Mouse (Mus musculus) olfactory bulb, adult 2 months (tissue): Measurements from ENCODE around the gene Kcnn3. TPM values are rescaled to one million over a fixed set of nuclear protein-coding genes. Genes with fewer than 3 reads are reported as not detected.

Experiments
- H3K27ac ChIP-seq: fragments of 200-500 bp; 2 replicates; pipeline ENCODE4 v1.5.1; 2012; ENCODE audit warnings: low read depth, low read length; ENCODE audit not compliant: insufficient read depth
- H3K4me1 ChIP-seq: fragments of 200-500 bp; 2 replicates; pipeline ENCODE4 v1.6.1; 2012; ENCODE audit warnings: low read length; ENCODE audit not compliant: control insufficient read depth, insufficient read depth
- H3K4me3 ChIP-seq: fragments of 200-500 bp; 2 replicates; pipeline ENCODE4 v1.5.1; 2012; ENCODE audit warnings: mild to moderate bottlenecking, low read depth, low read length, moderate library complexity; ENCODE audit not compliant: insufficient read depth
- CTCF ChIP-seq: fragments of 200-500 bp; IDR thresholded peaks from 2 replicates; pipeline ENCODE4 v1.5.1; 2012; ENCODE audit warnings: low read depth, mild to moderate bottlenecking, low read length, moderate library complexity; ENCODE audit not compliant: insufficient read depth
- POLR2A ChIP-seq: fragments of 200-500 bp; IDR thresholded peaks from 2 replicates; pipeline ENCODE4 v1.6.1; 2012; ENCODE audit warnings: mild to moderate bottlenecking, low read depth, low read length, moderate library complexity; ENCODE audit not compliant: insufficient read depth
- WGBS: fragments of 180-500 bp; shearing (Covaris S2); methylation state at CpG from one replicate; pipeline ENCODE4 v1.1.7; 2018; 5-methylcytosine and 5-hydroxymethylcytosine counted together
- polyA plus RNA-seq: library from polyadenylated mRNA; stranded (reverse); fragments of >200 nt; gene quantifications from 2 replicates; pipeline ENCODE4 v1.2.4, GENCODE M21; 2012; ENCODE audit warnings: low replicate concordance; ENCODE audit not compliant: missing spikeins, insufficient read depth, insufficient read length

Kcnn3 gene
- polyA plus RNA-seq, 1 experiment, result not detected

GRCm38 (mm10) chr3:89657092-89657491 lies 137.1 kb downstream of the Kcnn3 start:
- Histone ChIP-seq H3K4me3 (no peak overlapping the region), H3K27ac (no peak overlapping the region), H3K4me1 (peaks cover 12% of the 10 kb centered on the region)
- TF ChIP-seq POLR2A (no peak), CTCF (no peak)
- WGBS, result 92% methylated on average over 5 of the region's 5 CpGs

- TF ChIP-seq POLR2A, result no peak
- TF ChIP-seq CTCF, result no peak
- Histone ChIP-seq H3K4me1 (peaks cover 9% of the 10 kb centered on the region), H3K27ac (no peak overlapping the region), H3K4me3 (no peak overlapping the region)
These were observed 138.5 kb downstream of the Kcnn3 start for GRCm38 (mm10) chr3:89658457-89658856.

DNA sequence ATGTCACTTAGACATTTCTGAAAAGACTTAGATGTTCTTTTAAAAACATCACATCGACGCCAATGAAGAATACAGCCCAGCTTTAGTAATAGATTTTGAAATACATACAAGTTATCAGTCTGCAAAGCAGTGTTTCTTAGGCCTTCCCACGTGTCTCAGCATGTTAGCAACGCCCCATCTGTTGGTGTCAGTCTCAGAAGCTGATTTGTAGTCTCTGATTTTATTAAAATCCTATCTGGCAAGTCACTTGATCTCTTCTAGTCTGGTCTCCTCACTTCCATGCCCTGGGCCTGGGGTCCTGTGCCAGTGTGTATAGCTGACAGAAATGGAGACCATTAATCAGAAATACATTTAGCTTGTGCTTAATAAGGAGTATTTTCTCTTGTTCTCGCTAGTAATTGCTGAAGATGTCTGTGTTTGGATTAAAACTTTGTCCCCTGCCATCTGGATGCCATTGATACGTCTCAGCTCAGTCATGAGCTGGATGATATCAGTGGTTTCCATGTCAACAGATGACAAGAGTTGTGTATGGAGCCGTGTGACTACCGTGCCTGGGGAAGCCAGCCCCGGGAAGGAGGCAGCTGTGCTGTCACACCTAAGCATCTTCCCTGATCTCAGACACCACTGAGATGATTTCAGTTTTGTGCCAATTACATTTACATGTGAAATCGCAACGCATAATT lies 140.1 kb downstream of the Kcnn3 start:
- Histone ChIP-seq H3K27ac (no peak overlapping the region), H3K4me1 (peaks cover 7% of the 10 kb centered on the region; the same call in 1 of the 2 replicates), H3K4me3 (no peak overlapping the region)
- TF ChIP-seq CTCF, result no peak
- no peak for TF ChIP-seq POLR2A
- WGBS, result 64% methylated on average over 11 of the region's 11 CpGs

DNA sequence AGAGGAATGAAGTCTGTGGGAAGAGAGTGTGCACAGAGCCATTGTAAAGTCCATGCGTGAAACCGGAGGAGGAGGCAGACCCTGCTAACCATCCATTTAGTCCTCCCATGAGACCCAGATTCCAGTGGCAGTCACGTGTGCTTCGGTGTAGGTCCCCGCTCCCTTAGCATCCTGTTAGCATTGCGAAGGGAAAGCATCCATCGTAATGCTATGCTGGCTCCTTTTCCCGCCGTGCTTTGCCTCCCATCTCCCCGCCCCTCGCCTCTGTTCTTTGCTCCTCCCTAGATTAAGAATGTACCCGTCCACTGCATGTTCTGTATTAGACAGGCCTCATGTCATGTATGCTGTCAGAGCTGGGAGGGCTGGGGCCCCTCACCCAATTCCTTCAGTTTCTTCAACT lies 144.8 kb downstream of the Kcnn3 start:
- peaks cover 13% of the 10 kb centered on the region for H3K4me1 ChIP-seq
- no peak overlapping the region for H3K27ac ChIP-seq
- H3K4me3 ChIP-seq, result no peak overlapping the region
- TF ChIP-seq POLR2A (no peak), CTCF (no peak)
- WGBS, result 70% methylated on average over 12 of the region's 12 CpGs

GRCm38 (mm10) chr3:89667131-89667530 lies 147.2 kb downstream of the Kcnn3 start:
- WGBS, result 44% methylated on average over 11 of the region's 11 CpGs
- H3K4me3 ChIP-seq, result no peak overlapping the region
- H3K4me1 ChIP-seq, result peaks cover 8% of the 10 kb centered on the region
- no peak overlapping the region for H3K27ac ChIP-seq
- no peak for TF ChIP-seq POLR2A
- no peak for TF ChIP-seq CTCF

DNA sequence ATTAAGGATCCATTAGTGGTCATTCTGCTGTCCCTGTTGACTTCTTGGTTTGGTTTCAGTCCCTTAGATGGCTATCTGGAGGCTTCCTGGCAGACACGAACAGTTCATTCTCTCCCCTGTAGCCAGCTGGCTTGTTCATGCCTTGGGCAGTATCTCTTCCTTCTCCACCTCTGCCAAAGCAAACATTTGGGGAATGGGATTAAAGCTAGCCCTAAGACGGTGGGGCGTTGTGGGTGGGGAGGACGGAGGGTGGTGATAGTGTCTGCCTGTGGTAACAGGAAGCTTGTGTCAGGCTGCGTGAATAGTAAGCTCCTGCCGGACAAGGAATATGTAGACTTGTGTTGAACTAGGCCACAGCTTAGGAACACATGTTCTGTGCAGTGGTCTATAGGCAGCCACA lies 151.4 kb downstream of the Kcnn3 start:
- peaks cover 8% of the 10 kb centered on the region for H3K4me1 ChIP-seq
- WGBS, result 76% methylated on average over 6 of the region's 6 CpGs
- no peak overlapping the region for H3K27ac ChIP-seq
- no peak overlapping the region for H3K4me3 ChIP-seq
- TF ChIP-seq POLR2A, result no peak
- no peak for TF ChIP-seq CTCF

- TF ChIP-seq POLR2A (no peak), CTCF (no peak)
- H3K4me3 ChIP-seq, result no peak overlapping the region
- WGBS, result 79% methylated on average over 12 of the region's 12 CpGs
- H3K27ac ChIP-seq, result no peak overlapping the region
- H3K4me1 ChIP-seq, result no peaks in the 10 kb centered on the region
These were observed 152.8 kb downstream of the Kcnn3 start for GRCm38 (mm10) chr3:89672573-89673317.

- H3K4me3 ChIP-seq, result no peak overlapping the region
- no peak for TF ChIP-seq CTCF
- no peak for TF ChIP-seq POLR2A
- peaks cover 3% of the 10 kb centered on the region; the same call in 1 of the 2 replicates for H3K4me1 ChIP-seq
- 44% methylated on average over 5 of the region's 5 CpGs for WGBS
- H3K27ac ChIP-seq, result no peak overlapping the region
These were observed 157.7 kb downstream of the Kcnn3 start for GRCm38 (mm10) chr3:89677617-89678016.

DNA sequence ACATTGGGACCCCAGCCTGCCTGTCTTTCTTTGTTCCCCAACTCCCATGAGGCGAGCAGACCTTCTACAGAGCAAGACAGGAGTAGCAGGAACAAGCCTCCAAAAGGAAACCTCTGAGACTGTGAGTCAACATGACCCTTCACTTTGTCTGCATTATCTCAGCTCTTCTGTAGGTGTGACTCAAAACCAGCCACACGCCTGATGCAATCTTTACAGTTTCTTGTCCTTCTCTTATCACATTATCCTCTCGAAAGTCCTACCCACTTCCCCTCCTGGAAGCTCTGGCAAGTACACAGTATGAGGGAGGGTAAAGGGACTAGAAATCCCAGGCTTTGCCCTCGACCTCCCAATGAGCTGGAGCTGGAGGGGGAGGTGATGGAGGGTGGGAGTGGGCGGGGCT lies 166.1 kb downstream of the Kcnn3 start:
- no peak for TF ChIP-seq CTCF
- no peak for TF ChIP-seq POLR2A
- Histone ChIP-seq H3K4me1 (peaks cover 3% of the 10 kb centered on the region; the same call in 1 of the 2 replicates), H3K27ac (no peak overlapping the region), H3K4me3 (no peak overlapping the region)
- WGBS, result 65% methylated on average over 5 of the region's 5 CpGs

- Histone ChIP-seq H3K4me1 (no peaks in the 10 kb centered on the region), H3K27ac (no peak overlapping the region), H3K4me3 (peak overlapping the region; percentile 52)
- WGBS, result 3% methylated on average over 25 of the region's 25 CpGs
- no peak for TF ChIP-seq POLR2A
- TF ChIP-seq CTCF, result peak; percentile 97
These were observed 169.0 kb downstream of the Kcnn3 start for GRCm38 (mm10) chr3:89688694-89689581.
